Mouse (Mus musculus): ENCODE measurements around the gene Ecel1. TPM values are rescaled to one million over a fixed set of nuclear protein-coding genes. Genes with fewer than 3 reads are reported as not detected.

Ecel1 gene
- not detected in 2 replicates for polyA plus RNA-seq (2014; fragmentation: Nextera tagmentation; extraction: Ambion mirVana)

GRCm38 (mm10) chr1:87156199-87156587, at the start of gene Ecel1:
Gene Ecel1, minus strand, starts transcription at chr1:87156521.
- peak within 1 kb of the TSS; percentile 41 for H3K4me3 ChIP-seq (ENCODE audit: low read depth, low read length)
- no peak for ATAC-seq (replicated peaks; ENCODE audit: insufficient number of reproducible peaks, low FRiP score, low TSS enrichment)
- peak within 1 kb of the TSS; percentile 75 for H3K4me2 ChIP-seq
- H3K4me1 ChIP-seq (ENCODE audit: control insufficient read depth, insufficient read depth, low read length): peaks cover 13% of the 10 kb centered on the region
- no peaks in the 10 kb centered on the region for H3K9me3 ChIP-seq (replicated peaks; ENCODE audit: control insufficient read depth, low read length)
- 2% methylated on average over 11 of the region's 12 CpGs for WGBS (ENCODE audit: insufficient replicate concordance)
- peaks cover 95% of the 10 kb centered on the region for H3K27me3 ChIP-seq (ENCODE audit: control insufficient read depth, insufficient read depth, low read length)
- no peak within 1 kb of the TSS for H3K27ac ChIP-seq (ENCODE audit: low read depth, low read length)
- H3K9ac ChIP-seq (ENCODE audit: low read depth, low read length): 0 out of 2 replicates have a peak within 1 kb of the TSS, but pooled peaks have one; percentile 22
- H3K36me3 ChIP-seq (ENCODE audit: control insufficient read depth, insufficient read depth, low read length): no peaks in the 10 kb centered on the region

DNA sequence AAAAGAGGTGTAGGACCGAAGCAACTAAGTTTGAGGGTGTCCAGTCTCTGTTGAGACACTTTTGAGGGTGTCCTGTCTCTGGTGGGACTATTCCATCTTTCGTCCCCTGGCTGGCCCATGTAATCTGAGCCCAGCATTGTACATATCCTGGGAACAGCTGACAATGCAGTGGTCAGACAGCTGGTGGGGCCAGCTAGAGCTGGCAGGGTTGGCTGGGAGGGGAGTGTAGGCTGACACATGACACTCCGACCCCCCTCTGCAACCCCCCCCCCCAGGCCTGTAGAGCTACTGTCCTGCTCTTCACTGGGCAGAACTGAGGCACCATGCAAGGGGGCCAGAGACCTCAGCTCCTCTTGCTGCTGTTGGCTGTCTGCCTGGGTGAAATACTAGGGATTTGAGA, 49.2 kb upstream of the Ecel1 start:
- Histone ChIP-seq H3K27ac (ENCODE audit: low read depth, low read length) (no peak overlapping the region), H3K27me3 (ENCODE audit: control insufficient read depth, insufficient read depth, low read length) (peaks cover 34% of the 10 kb centered on the region)
- WGBS (ENCODE audit: insufficient replicate concordance): 27% methylated on average over 3 of the region's 3 CpGs

DNA sequence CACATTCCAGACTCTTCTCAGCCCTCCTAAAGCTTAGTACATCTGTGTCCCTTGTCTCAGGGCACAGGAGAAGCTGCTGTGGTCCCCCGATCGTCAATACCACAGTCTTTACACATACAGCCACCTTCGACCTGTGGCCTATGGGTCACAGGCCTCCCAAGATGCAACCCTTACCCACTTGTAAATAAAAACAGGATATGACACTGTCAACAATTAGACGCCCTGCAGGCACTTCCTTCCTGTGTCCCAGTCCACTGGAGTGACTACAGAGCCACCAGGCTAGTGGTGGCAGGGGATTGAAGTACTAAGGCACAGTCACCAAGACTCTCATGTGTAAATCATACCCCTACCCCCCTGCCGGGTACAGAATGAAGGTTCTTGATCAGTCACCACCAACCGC, 48.7 kb upstream of the Ecel1 start:
- Histone ChIP-seq H3K27ac (ENCODE audit: low read depth, low read length) (no peak overlapping the region), H3K9ac (ENCODE audit: low read depth, low read length) (no peak overlapping the region), H3K9me3 (replicated peaks; ENCODE audit: control insufficient read depth, low read length) (no peaks in the 10 kb centered on the region), H3K36me3 (ENCODE audit: control insufficient read depth, insufficient read depth, low read length) (no peaks in the 10 kb centered on the region), H3K4me1 (ENCODE audit: control insufficient read depth, insufficient read depth, low read length) (no peaks in the 10 kb centered on the region), H3K27me3 (ENCODE audit: control insufficient read depth, insufficient read depth, low read length) (peaks cover 34% of the 10 kb centered on the region), H3K4me2 (no peak overlapping the region), H3K4me3 (ENCODE audit: low read depth, low read length) (no peak overlapping the region)
- 49% methylated on average over 6 of the region's 6 CpGs for WGBS (ENCODE audit: insufficient replicate concordance)
- no peak for ATAC-seq (replicated peaks; ENCODE audit: insufficient number of reproducible peaks, low FRiP score, low TSS enrichment)

More for the DNA sequence above, 49.2 kb upstream of the Ecel1 start:
- no peak for ATAC-seq (replicated peaks; ENCODE audit: insufficient number of reproducible peaks, low FRiP score, low TSS enrichment)
- Histone ChIP-seq H3K4me3 (ENCODE audit: low read depth, low read length) (no peak overlapping the region), H3K9me3 (replicated peaks; ENCODE audit: control insufficient read depth, low read length) (no peaks in the 10 kb centered on the region), H3K36me3 (ENCODE audit: control insufficient read depth, insufficient read depth, low read length) (no peaks in the 10 kb centered on the region), H3K4me1 (ENCODE audit: control insufficient read depth, insufficient read depth, low read length) (no peaks in the 10 kb centered on the region), H3K9ac (ENCODE audit: low read depth, low read length) (no peak overlapping the region), H3K4me2 (no peak overlapping the region)

DNA sequence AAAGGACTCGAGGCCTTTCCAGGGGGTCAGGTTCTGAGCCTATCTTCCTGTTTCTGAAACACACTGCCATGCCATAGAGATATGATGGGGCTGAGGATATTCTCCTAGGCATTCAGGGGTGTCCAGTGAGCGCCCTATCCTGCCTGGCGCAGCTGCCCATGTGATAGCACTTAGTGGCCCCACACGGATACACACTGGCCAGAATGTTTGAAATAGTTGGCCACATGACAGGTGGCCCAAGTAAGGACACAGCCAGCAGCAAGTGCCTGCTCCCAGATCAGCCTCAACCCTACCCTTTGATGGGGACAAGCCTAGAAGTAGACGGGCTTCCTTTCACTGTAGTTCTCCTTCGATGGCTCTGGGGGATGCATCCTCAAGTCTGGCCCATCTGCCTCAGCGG, 48.1 kb upstream of the Ecel1 start, which contains the start of gene Chrng:
TSS of gene Chrng (plus strand) at position 193 of the 400 bp plus-strand sequence.
- H3K4me2 ChIP-seq: no peak within 1 kb of the TSS
- no peaks in the 10 kb centered on the region for H3K4me1 ChIP-seq (ENCODE audit: control insufficient read depth, insufficient read depth, low read length)
- H3K36me3 ChIP-seq (ENCODE audit: control insufficient read depth, insufficient read depth, low read length): no peaks in the 10 kb centered on the region
- no peak within 1 kb of the TSS for H3K27ac ChIP-seq (ENCODE audit: low read depth, low read length)
- H3K9ac ChIP-seq (ENCODE audit: low read depth, low read length): no peak within 1 kb of the TSS
- ATAC-seq (replicated peaks; ENCODE audit: insufficient number of reproducible peaks, low FRiP score, low TSS enrichment): no peak
- WGBS (ENCODE audit: insufficient replicate concordance): 79% methylated on average over 7 of the region's 7 CpGs
- no peaks in the 10 kb centered on the region for H3K9me3 ChIP-seq (replicated peaks; ENCODE audit: control insufficient read depth, low read length)
- H3K27me3 ChIP-seq (ENCODE audit: control insufficient read depth, insufficient read depth, low read length): peaks cover 33% of the 10 kb centered on the region
- H3K4me3 ChIP-seq (ENCODE audit: low read depth, low read length): no peak within 1 kb of the TSS

DNA sequence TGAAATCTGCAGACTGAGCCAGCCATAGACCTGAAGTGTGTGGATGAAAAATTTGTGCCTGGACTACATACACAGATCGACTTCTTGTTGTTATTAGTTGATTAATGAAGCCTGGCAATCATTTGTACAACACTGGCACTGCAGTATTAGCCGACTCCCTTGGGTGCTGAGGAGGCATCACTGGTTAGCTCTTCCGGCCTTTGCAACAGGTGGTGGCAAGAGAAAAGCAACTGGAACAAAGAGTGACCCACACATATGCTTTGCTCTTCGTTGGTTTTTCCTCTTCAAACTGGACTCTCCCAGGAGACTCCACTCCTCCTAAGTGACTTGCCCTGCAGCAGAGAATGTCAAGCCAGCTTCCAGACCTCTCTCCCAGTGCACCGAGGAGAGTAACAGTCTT, 47.5 kb upstream of the Ecel1 start:
- Histone ChIP-seq H3K4me1 (ENCODE audit: control insufficient read depth, insufficient read depth, low read length) (no peaks in the 10 kb centered on the region), H3K4me2 (no peak overlapping the region), H3K9ac (ENCODE audit: low read depth, low read length) (no peak overlapping the region), H3K27me3 (ENCODE audit: control insufficient read depth, insufficient read depth, low read length) (peaks cover 26% of the 10 kb centered on the region), H3K27ac (ENCODE audit: low read depth, low read length) (no peak overlapping the region), H3K9me3 (replicated peaks; ENCODE audit: control insufficient read depth, low read length) (no peaks in the 10 kb centered on the region), H3K4me3 (ENCODE audit: low read depth, low read length) (no peak overlapping the region), H3K36me3 (ENCODE audit: control insufficient read depth, insufficient read depth, low read length) (no peaks in the 10 kb centered on the region)
- 72% methylated on average over 5 of the region's 5 CpGs for WGBS (ENCODE audit: insufficient replicate concordance)
- no peak for ATAC-seq (replicated peaks; ENCODE audit: insufficient number of reproducible peaks, low FRiP score, low TSS enrichment)

DNA sequence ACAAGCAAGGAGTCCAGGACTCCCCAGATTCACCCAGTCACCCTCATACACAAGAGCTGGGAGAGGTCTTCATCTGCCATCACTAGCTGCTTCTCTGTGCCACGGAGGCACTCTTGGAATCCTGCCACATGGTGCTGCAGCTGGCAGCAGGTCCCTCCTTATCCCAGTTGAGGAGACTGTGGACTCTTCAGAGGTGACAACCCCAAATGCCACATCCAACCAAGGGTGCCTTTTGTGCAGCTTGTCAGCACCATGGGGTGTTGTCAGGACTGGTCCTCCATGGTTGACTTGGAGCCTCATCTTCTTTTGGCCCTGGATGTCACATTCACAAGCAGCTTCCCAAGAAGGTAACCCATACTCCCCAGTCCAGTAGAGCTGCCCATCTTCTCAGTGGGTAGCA, 45.5 kb upstream of the Ecel1 start:
- H3K4me3 ChIP-seq (ENCODE audit: low read depth, low read length): no peak overlapping the region
- no peaks in the 10 kb centered on the region for H3K4me1 ChIP-seq (ENCODE audit: control insufficient read depth, insufficient read depth, low read length)
- H3K27me3 ChIP-seq (ENCODE audit: control insufficient read depth, insufficient read depth, low read length): peaks cover 12% of the 10 kb centered on the region
- ATAC-seq (replicated peaks; ENCODE audit: insufficient number of reproducible peaks, low FRiP score, low TSS enrichment): no peak
- no peak overlapping the region for H3K27ac ChIP-seq (ENCODE audit: low read depth, low read length)
- H3K9ac ChIP-seq (ENCODE audit: low read depth, low read length): no peak overlapping the region
- 50% methylated on average over 1 of the region's 1 CpGs for WGBS (ENCODE audit: insufficient replicate concordance)
- no peak overlapping the region for H3K4me2 ChIP-seq
- H3K36me3 ChIP-seq (ENCODE audit: control insufficient read depth, insufficient read depth, low read length): no peaks in the 10 kb centered on the region
- no peaks in the 10 kb centered on the region for H3K9me3 ChIP-seq (replicated peaks; ENCODE audit: control insufficient read depth, low read length)

- Histone ChIP-seq H3K36me3 (ENCODE audit: control insufficient read depth, insufficient read depth, low read length) (no peaks in the 10 kb centered on the region), H3K9me3 (replicated peaks; ENCODE audit: control insufficient read depth, low read length) (no peaks in the 10 kb centered on the region), H3K4me1 (ENCODE audit: control insufficient read depth, insufficient read depth, low read length) (no peaks in the 10 kb centered on the region), H3K27ac (ENCODE audit: low read depth, low read length) (no peak overlapping the region), H3K4me2 (no peak overlapping the region), H3K9ac (ENCODE audit: low read depth, low read length) (no peak overlapping the region), H3K4me3 (ENCODE audit: low read depth, low read length) (no peak overlapping the region), H3K27me3 (ENCODE audit: control insufficient read depth, insufficient read depth, low read length) (peaks cover 2% of the 10 kb centered on the region)
- WGBS (ENCODE audit: insufficient replicate concordance): 31% methylated on average over 2 of the region's 2 CpGs
- ATAC-seq (replicated peaks; ENCODE audit: insufficient number of reproducible peaks, low FRiP score, low TSS enrichment): no peak
These were observed 44.5 kb upstream of the Ecel1 start for GRCm38 (mm10) chr1:87200811-87201210.

GRCm38 (mm10) chr1:87198119-87199065, 42.1 kb upstream of the Ecel1 start:
- Histone ChIP-seq H3K27ac (ENCODE audit: low read depth, low read length) (0 out of 2 replicates have a peak overlapping the region, but pooled peaks have one; percentile 51), H3K27me3 (ENCODE audit: control insufficient read depth, insufficient read depth, low read length) (no peaks in the 10 kb centered on the region), H3K4me3 (ENCODE audit: low read depth, low read length) (no peak overlapping the region), H3K4me1 (ENCODE audit: control insufficient read depth, insufficient read depth, low read length) (no peaks in the 10 kb centered on the region), H3K9me3 (replicated peaks; ENCODE audit: control insufficient read depth, low read length) (no peaks in the 10 kb centered on the region), H3K9ac (ENCODE audit: low read depth, low read length) (no peak overlapping the region), H3K4me2 (no peak overlapping the region), H3K36me3 (ENCODE audit: control insufficient read depth, insufficient read depth, low read length) (no peaks in the 10 kb centered on the region)
- 61% methylated on average over 12 of the region's 12 CpGs for WGBS (ENCODE audit: insufficient replicate concordance)
- ATAC-seq (replicated peaks; ENCODE audit: insufficient number of reproducible peaks, low FRiP score, low TSS enrichment): no peak
